Mouse (Mus musculus): ENCODE results near the gene Lep. TPM values are rescaled to one million over a fixed set of nuclear protein-coding genes. Genes with fewer than 3 reads are reported as not detected.

The Lep gene
- total RNA-seq, 1 experiment from 2014 or later = 17.0 TPM

- peak; percentile 72 for DNase-seq
These were observed 57.5 kb downstream of the Lep start for GRCm38 (mm10) chr6:29117417-29118104.

GRCm38 (mm10) chr6:29118231-29118630, 58.2 kb downstream of the Lep start:
- DNase-seq = no peak

GRCm38 (mm10) chr6:29118963-29119362, 58.9 kb downstream of the Lep start:
- DNase-seq = no peak

- DNase-seq = no peak
These were observed 60.0 kb downstream of the Lep start for GRCm38 (mm10) chr6:29119990-29120389.

Small RNA genes lying within 50 kb of the gene (microRNA-seq; reads per million reads assigned to microRNA genes)
- 8.5 to 14.5 reads per million in 2 experiments for gene Mir129-1

Other genes starting within 250 kb of the Lep start
- 6.0 and 6.7 TPM in 2 replicates for gene Lrrc4, start 228.5 kb upstream of the Lep start, total RNA-seq (2021)
- 29.7 and 31.8 TPM in 2 replicates for gene Rbm28, start 104.8 kb downstream of the Lep start, total RNA-seq (2021)
- gene Prrt4, start 119.4 kb downstream of the Lep start, total RNA-seq (2021) = 4.9 and 5.1 TPM in 2 replicates
- 252 and 482 TPM in 2 replicates for gene Impdh1, start 156.1 kb downstream of the Lep start, total RNA-seq (2021)
- 5.0 and 10.4 TPM in 2 replicates for gene Hilpda, start 212.3 kb downstream of the Lep start, total RNA-seq (2021)
- 0.41 TPM in 1 of 2 replicates, not detected in the other for gene Fam71f2, start 219.4 kb downstream of the Lep start, total RNA-seq (2021)